Mouse (Mus musculus) brain, embryonic 14.5 days (tissue): Measurements from ENCODE around the gene Rnf20.

Experiments
- CTCF ChIP-seq: fragments of 200-500 bp; IDR thresholded peaks from 2 replicates; pipeline ENCODE4 v1.5.1; 2012; ENCODE audit warnings: inconsistent platforms, mild to moderate bottlenecking, moderate library complexity, borderline replicate concordance; ENCODE audit not compliant: insufficient read depth, insufficient read length; ENCODE audit errors: extremely low read depth
- POLR2A ChIP-seq: fragments of 200-500 bp; IDR thresholded peaks from 2 replicates; pipeline ENCODE4 v1.6.1; 2012; ENCODE audit warnings: mild to moderate bottlenecking, inconsistent platforms, borderline replicate concordance; ENCODE audit not compliant: poor library complexity, insufficient read depth, insufficient read length, severe bottlenecking; ENCODE audit errors: extremely low read depth

GRCm38 (mm10) chr4:49680171-49680875 is 48.5 kb downstream of the Rnf20 start:
- no peak for TF ChIP-seq CTCF
- no peak for TF ChIP-seq POLR2A
